In genomic region chr4:133010611-133011010, GRCm38 (mm10) we compare ENCODE assay signal across 7 mouse cellular contexts. TPM values are rescaled to one million over a fixed set of nuclear protein-coding genes. Genes with fewer than 3 reads are reported as not detected.
A peak's percentile ranks its signal among the peaks of the same experiment; 100 is the strongest.
DNase-seq lines count a peak whose midpoint lies in the region; ATAC-seq and TF ChIP-seq lines count a peak whose summit lies in the region.

No protein-coding gene starts in this region.

- peak overlapping the region; percentile 94 for H3K4me2 ChIP-seq in lung, embryonic 14.5 days
- peak overlapping the region; percentile 94 for H3K4me2 ChIP-seq in embryonic facial prominence, embryonic 13.5 days
- peak overlapping the region; percentile 88 for H3K4me2 ChIP-seq in intestine, embryonic 15.5 days (replicated peaks)
- H3K4me2 ChIP-seq in midbrain, embryonic 16.5 days (ENCODE audit: low read length) = peak overlapping the region; percentile 48

- H3K4me1 ChIP-seq in lung, embryonic 14.5 days (ENCODE audit: insufficient read depth) = peaks cover 11% of the 10 kb centered on the region
- H3K4me1 ChIP-seq in embryonic facial prominence, embryonic 13.5 days = peaks cover 34% of the 10 kb centered on the region
- H3K4me1 ChIP-seq in intestine, embryonic 15.5 days (replicated peaks) = peaks cover 45% of the 10 kb centered on the region
- H3K4me1 ChIP-seq in midbrain, embryonic 16.5 days (ENCODE audit: control insufficient read depth, insufficient read depth, low read length) = peaks cover 32% of the 10 kb centered on the region

- DNase-seq in lung, embryonic 14.5 days = no peak
- no peak for DNase-seq in lung, postnatal 4 days
- DNase-seq in urinary bladder, postnatal 4 days (ENCODE audit: low spot score in 2 of 2) = no peak
- no peak for DNase-seq in urinary bladder, postnatal 36 days (ENCODE audit: low spot score in 2 of 2)

- no peak for TF ChIP-seq CTCF in lung, embryonic 14.5 days (IDR thresholded peaks at IDR 0.05; ENCODE audit: low read depth)

- H3K36me3 ChIP-seq in lung, embryonic 14.5 days (ENCODE audit: insufficient read depth) = no peaks in the 10 kb centered on the region
- no peaks in the 10 kb centered on the region for H3K36me3 ChIP-seq in embryonic facial prominence, embryonic 13.5 days
- H3K36me3 ChIP-seq in intestine, embryonic 15.5 days = no peaks in the 10 kb centered on the region
- no peaks in the 10 kb centered on the region for H3K36me3 ChIP-seq in midbrain, embryonic 16.5 days (ENCODE audit: control insufficient read depth, insufficient read depth, low read length)

- H3K27me3 ChIP-seq in lung, embryonic 14.5 days (ENCODE audit: insufficient read depth, low read length) = peaks cover 12% of the 10 kb centered on the region
- peaks cover 17% of the 10 kb centered on the region for H3K27me3 ChIP-seq in embryonic facial prominence, embryonic 13.5 days
- peaks cover 7% of the 10 kb centered on the region for H3K27me3 ChIP-seq in intestine, embryonic 15.5 days (replicated peaks)
- H3K27me3 ChIP-seq in midbrain, embryonic 16.5 days (ENCODE audit: control insufficient read depth, insufficient read depth, low read depth, low read length) = peaks cover 4% of the 10 kb centered on the region

- WGBS in lung, embryonic 14.5 days = under 1% methylated on average over 17 of the region's 17 CpGs
- 2% methylated on average over 17 of the region's 17 CpGs for WGBS in embryonic facial prominence, embryonic 13.5 days
- WGBS in intestine, embryonic 15.5 days = 2% methylated on average over 17 of the region's 17 CpGs
- WGBS in midbrain, embryonic 16.5 days = under 1% methylated on average over 17 of the region's 17 CpGs

- H3K9ac ChIP-seq in lung, embryonic 14.5 days = no peak overlapping the region
- peak overlapping the region; percentile 100 for H3K9ac ChIP-seq in embryonic facial prominence, embryonic 13.5 days
- H3K9ac ChIP-seq in intestine, embryonic 15.5 days = 0 out of 2 replicates have a peak overlapping the region, but pooled peaks have one; percentile 36
- H3K9ac ChIP-seq in midbrain, embryonic 16.5 days (ENCODE audit: low read depth, low read length) = 0 out of 2 replicates have a peak overlapping the region, but pooled peaks have one; percentile 100

- ATAC-seq in lung, embryonic 14.5 days (ENCODE audit: insufficient read depth) = no peak
- ATAC-seq in embryonic facial prominence, embryonic 13.5 days (ENCODE audit: insufficient number of reproducible peaks, insufficient read depth, low FRiP score, low TSS enrichment, low read depth) = no peak
- no peak for ATAC-seq in intestine, embryonic 15.5 days
- no peak for ATAC-seq in midbrain, embryonic 16.5 days

- H3K27ac ChIP-seq in lung, embryonic 14.5 days (ENCODE audit: low read depth) = no peak overlapping the region
- no peak overlapping the region for H3K27ac ChIP-seq in embryonic facial prominence, embryonic 13.5 days
- no peak overlapping the region for H3K27ac ChIP-seq in intestine, embryonic 15.5 days
- no peak overlapping the region for H3K27ac ChIP-seq in midbrain, embryonic 16.5 days (ENCODE audit: low read length)

- H3K4me3 ChIP-seq in lung, embryonic 14.5 days (ENCODE audit: low read depth, low read length) = peak overlapping the region; percentile 95
- peak overlapping the region; percentile 91 for H3K4me3 ChIP-seq in embryonic facial prominence, embryonic 13.5 days
- peak overlapping the region; percentile 90 for H3K4me3 ChIP-seq in intestine, embryonic 15.5 days (replicated peaks)
- H3K4me3 ChIP-seq in midbrain, embryonic 16.5 days (ENCODE audit: low read depth, low read length) = peak overlapping the region; percentile 98

- H3K9me3 ChIP-seq in lung, embryonic 14.5 days (ENCODE audit: low read depth, low read length) = no peaks in the 10 kb centered on the region
- no peaks in the 10 kb centered on the region for H3K9me3 ChIP-seq in embryonic facial prominence, embryonic 13.5 days
- no peaks in the 10 kb centered on the region for H3K9me3 ChIP-seq in intestine, embryonic 15.5 days
- no peaks in the 10 kb centered on the region for H3K9me3 ChIP-seq in midbrain, embryonic 16.5 days (replicated peaks; ENCODE audit: control insufficient read depth, low read length, poor library complexity, severe bottlenecking)

RNA-seq across cellular contexts. Expression of gene Ahdc1, which starts 0.4 kb away (rescaled TPM):
- 10.2 and 10.5 TPM in 2 replicates for polyA plus RNA-seq in lung, embryonic 14.5 days (2014; fragmentation: Nextera tagmentation; extraction: Ambion mirVana)
- 12.8 and 14.3 TPM in 2 replicates for polyA plus RNA-seq in embryonic facial prominence, embryonic 13.5 days (2015; fragmentation: Nextera tagmentation; extraction: Ambion mirVana)
- polyA plus RNA-seq in intestine, embryonic 15.5 days (2015; fragmentation: Nextera tagmentation; extraction: Ambion mirVana) = 5.4 and 6.3 TPM in 2 replicates
- 11.2 and 12.5 TPM in 2 replicates for polyA plus RNA-seq in midbrain, embryonic 16.5 days (2015; fragmentation: Nextera tagmentation; extraction: Ambion mirVana)

RNA-seq across cellular contexts. Expression of gene Fgr, which starts 36.7 kb away (rescaled TPM):
- 0.46 and 0.66 TPM in 2 replicates for polyA plus RNA-seq in lung, embryonic 14.5 days (2014; fragmentation: Nextera tagmentation; extraction: Ambion mirVana)
- polyA plus RNA-seq in embryonic facial prominence, embryonic 13.5 days (2015; fragmentation: Nextera tagmentation; extraction: Ambion mirVana) = 0.10 and 0.28 TPM in 2 replicates
- polyA plus RNA-seq in intestine, embryonic 15.5 days (2015; fragmentation: Nextera tagmentation; extraction: Ambion mirVana) = 2.3 and 3.7 TPM in 2 replicates
- 0.05 TPM in 1 of 2 replicates, not detected in the other for polyA plus RNA-seq in midbrain, embryonic 16.5 days (2015; fragmentation: Nextera tagmentation; extraction: Ambion mirVana)
